Mouse (Mus musculus) embryonic facial prominence, embryonic 14.5 days (tissue): Measurements from ENCODE around the gene Ccl22. TPM values are rescaled to one million over a fixed set of nuclear protein-coding genes. Genes with fewer than 3 reads are reported as not detected.

Experiments
- ATAC-seq: fragments of 200-750 bp; cut with Nextera tagmentation; 2 replicates; pipeline ENCODE4 v1.8.0; 2017; ENCODE audit warnings: low read depth, moderate number of reproducible peaks, moderate TSS enrichment
- DNase-seq: peaks from one replicate; pipeline ENCODE4 v3.0.0-alpha.2; 2015; ENCODE audit warnings: low spot score
- H3K27ac ChIP-seq: fragments of 300-500 bp; sonication (generic); replicated peaks from 2 replicates; pipeline ENCODE4 v1.5.1; 2014; ENCODE audit warnings: low read depth, mild to moderate bottlenecking, low read length, moderate library complexity
- H3K27me3 ChIP-seq: fragments of 300-500 bp; sonication (generic); replicated peaks from 2 replicates; pipeline ENCODE4 v1.6.1; 2014; ENCODE audit warnings: low read length; ENCODE audit not compliant: control insufficient read depth, insufficient read depth
- H3K36me3 ChIP-seq: fragments of 300-500 bp; sonication (generic); 2 replicates; pipeline ENCODE4 v1.6.1; 2014; ENCODE audit warnings: low read length, mixed read lengths; ENCODE audit not compliant: control insufficient read depth, insufficient read depth
- H3K4me1 ChIP-seq: fragments of 300-500 bp; sonication (generic); 2 replicates; pipeline ENCODE4 v1.6.1; 2014; ENCODE audit warnings: antibody characterized with exemption, low read length; ENCODE audit not compliant: control insufficient read depth, insufficient read depth
- H3K4me2 ChIP-seq: fragments of 300-500 bp; sonication (generic); 2 replicates; pipeline ENCODE4 v1.6.1; 2014; ENCODE audit warnings: low read depth, mild to moderate bottlenecking, low read length, moderate library complexity, mixed read lengths
- H3K4me3 ChIP-seq: fragments of 300-500 bp; sonication (generic); 2 replicates; pipeline ENCODE4 v1.5.1; 2014; ENCODE audit warnings: low read depth, mild to moderate bottlenecking, low read length
- H3K9ac ChIP-seq: fragments of 300-500 bp; sonication (generic); 2 replicates; pipeline ENCODE4 v1.6.1; 2014; ENCODE audit warnings: low read depth, mild to moderate bottlenecking, low read length, moderate library complexity, mixed read lengths
- H3K9me3 ChIP-seq: fragments of 300-500 bp; sonication (generic); 2 replicates; pipeline ENCODE4 v1.6.1; 2016; ENCODE audit warnings: low read length; ENCODE audit not compliant: control insufficient read depth
- WGBS: fragments of 180-500 bp; shearing (Covaris S2); extraction: QIAGEN DNeasy Blood & Tissue Kit; methylation state at CpG from one replicate; pipeline ENCODE4 v1.1.7; 2014; 5-methylcytosine and 5-hydroxymethylcytosine counted together
- polyA plus RNA-seq: library from polyadenylated mRNA; unstranded; fragments of >200 nt; fragmentation: Nextera tagmentation; extraction: Ambion mirVana; gene quantifications from 2 replicates; pipeline ENCODE4 v1.2.1, GENCODE M21; 2014

Ccl22 gene
- polyA plus RNA-seq, 1 experiment from 2014 or later = not detected

- ATAC-seq (no peak), DNase-seq (no peak)
- no peak overlapping the region for H3K4me2 ChIP-seq
- no peak overlapping the region for H3K9ac ChIP-seq
- H3K36me3 ChIP-seq = no peaks in the 10 kb centered on the region
- WGBS = 68% methylated on average over 9 of the region's 9 CpGs
- H3K27me3 ChIP-seq = peaks cover 14% of the 10 kb centered on the region; the same call in 1 of the 2 replicates
- H3K4me1 ChIP-seq = peaks cover 7% of the 10 kb centered on the region; the same call in 1 of the 2 replicates
- no peak overlapping the region for H3K4me3 ChIP-seq
- H3K27ac ChIP-seq = no peak overlapping the region
- H3K9me3 ChIP-seq = no peaks in the 10 kb centered on the region
These were observed 21.6 kb downstream of the Ccl22 start for GRCm38 (mm10) chr8:94767035-94767434.

GRCm38 (mm10) chr8:94770945-94771344 lies 25.6 kb downstream of the Ccl22 start:
- Histone ChIP-seq H3K27me3 (peaks cover 24% of the 10 kb centered on the region), H3K9ac (no peak overlapping the region), H3K4me3 (no peak overlapping the region), H3K4me2 (no peak overlapping the region), H3K27ac (peak overlapping the region; percentile 58), H3K4me1 (peaks cover 11% of the 10 kb centered on the region), H3K36me3 (no peaks in the 10 kb centered on the region), H3K9me3 (no peaks in the 10 kb centered on the region)
- DNase-seq (peak; percentile 90), ATAC-seq (peak; percentile 53; the same call in 1 of the 2 replicates)
- 43% methylated on average over 6 of the region's 6 CpGs for WGBS

GRCm38 (mm10) chr8:94771941-94772670 lies 26.7 kb downstream of the Ccl22 start, which contains the start of gene Cx3cl1:
Gene Cx3cl1, plus strand, starts transcription at chr8:94772009.
- ATAC-seq = peak; percentile 85
- H3K4me2 ChIP-seq = peak within 1 kb of the TSS; percentile 66
- under 1% methylated on average over 29 of the region's 38 CpGs for WGBS
- peak within 1 kb of the TSS; percentile 58 for H3K27ac ChIP-seq
- DNase-seq = peak; percentile 90
- H3K9ac ChIP-seq = peak within 1 kb of the TSS; percentile 62
- H3K4me3 ChIP-seq = peak within 1 kb of the TSS; percentile 45
- H3K9me3 ChIP-seq = no peaks in the 10 kb centered on the region
- no peaks in the 10 kb centered on the region for H3K36me3 ChIP-seq
- peaks cover 11% of the 10 kb centered on the region for H3K4me1 ChIP-seq
- peaks cover 24% of the 10 kb centered on the region for H3K27me3 ChIP-seq

- Histone ChIP-seq H3K4me1 (peaks cover 15% of the 10 kb centered on the region), H3K27me3 (peaks cover 21% of the 10 kb centered on the region), H3K4me3 (peak overlapping the region; percentile 45), H3K4me2 (peak overlapping the region; percentile 66), H3K9me3 (no peaks in the 10 kb centered on the region), H3K36me3 (no peaks in the 10 kb centered on the region), H3K9ac (no peak overlapping the region), H3K27ac (no peak overlapping the region)
- DNase-seq (no peak), ATAC-seq (no peak)
- 54% methylated on average over 6 of the region's 6 CpGs for WGBS
These were observed 27.7 kb downstream of the Ccl22 start for GRCm38 (mm10) chr8:94773048-94773447.

- DNase-seq (peak; percentile 68), ATAC-seq (no peak)
- Histone ChIP-seq H3K36me3 (no peaks in the 10 kb centered on the region), H3K4me3 (no peak overlapping the region; the same call in 1 of the 2 replicates), H3K27me3 (peaks cover 21% of the 10 kb centered on the region), H3K27ac (no peak overlapping the region), H3K9me3 (no peaks in the 10 kb centered on the region), H3K4me2 (peak overlapping the region; percentile 14; the same call in 1 of the 2 replicates), H3K4me1 (peaks cover 21% of the 10 kb centered on the region), H3K9ac (no peak overlapping the region)
- WGBS = 14% methylated on average over 12 of the region's 12 CpGs
These were observed 28.3 kb downstream of the Ccl22 start for GRCm38 (mm10) chr8:94773700-94774171.

- Histone ChIP-seq H3K4me3 (no peak overlapping the region), H3K4me1 (peaks cover 24% of the 10 kb centered on the region), H3K9me3 (no peaks in the 10 kb centered on the region), H3K36me3 (no peaks in the 10 kb centered on the region), H3K4me2 (no peak overlapping the region), H3K27ac (no peak overlapping the region), H3K27me3 (peaks cover 21% of the 10 kb centered on the region), H3K9ac (no peak overlapping the region)
- DNase-seq (no peak), ATAC-seq (no peak)
- 88% methylated on average over 1 of the region's 1 CpGs for WGBS
These were observed 29.2 kb downstream of the Ccl22 start for GRCm38 (mm10) chr8:94774601-94775000.

- Histone ChIP-seq H3K9ac (no peak overlapping the region), H3K4me1 (peaks cover 22% of the 10 kb centered on the region), H3K27ac (no peak overlapping the region), H3K9me3 (no peaks in the 10 kb centered on the region), H3K36me3 (no peaks in the 10 kb centered on the region), H3K27me3 (peaks cover 16% of the 10 kb centered on the region), H3K4me3 (no peak overlapping the region), H3K4me2 (no peak overlapping the region)
- WGBS = 75% methylated on average over 2 of the region's 2 CpGs
- DNase-seq = no peak
- no peak for ATAC-seq
These were observed 31.0 kb downstream of the Ccl22 start for GRCm38 (mm10) chr8:94776346-94776745.

GRCm38 (mm10) chr8:94778036-94778435 lies 32.6 kb downstream of the Ccl22 start:
- DNase-seq = peak; percentile 39
- no peak overlapping the region for H3K27ac ChIP-seq
- H3K9ac ChIP-seq = 0 out of 2 replicates have a peak overlapping the region, but pooled peaks have one; percentile 14
- 61% methylated on average over 9 of the region's 10 CpGs for WGBS
- peaks cover 2% of the 10 kb centered on the region for H3K27me3 ChIP-seq
- H3K4me3 ChIP-seq = no peak overlapping the region
- H3K4me2 ChIP-seq = no peak overlapping the region
- no peaks in the 10 kb centered on the region for H3K9me3 ChIP-seq
- ATAC-seq = no peak
- H3K36me3 ChIP-seq = no peaks in the 10 kb centered on the region
- peaks cover 24% of the 10 kb centered on the region for H3K4me1 ChIP-seq
